Mouse (Mus musculus): ENCODE measurements around the gene Bsx.

DNA sequence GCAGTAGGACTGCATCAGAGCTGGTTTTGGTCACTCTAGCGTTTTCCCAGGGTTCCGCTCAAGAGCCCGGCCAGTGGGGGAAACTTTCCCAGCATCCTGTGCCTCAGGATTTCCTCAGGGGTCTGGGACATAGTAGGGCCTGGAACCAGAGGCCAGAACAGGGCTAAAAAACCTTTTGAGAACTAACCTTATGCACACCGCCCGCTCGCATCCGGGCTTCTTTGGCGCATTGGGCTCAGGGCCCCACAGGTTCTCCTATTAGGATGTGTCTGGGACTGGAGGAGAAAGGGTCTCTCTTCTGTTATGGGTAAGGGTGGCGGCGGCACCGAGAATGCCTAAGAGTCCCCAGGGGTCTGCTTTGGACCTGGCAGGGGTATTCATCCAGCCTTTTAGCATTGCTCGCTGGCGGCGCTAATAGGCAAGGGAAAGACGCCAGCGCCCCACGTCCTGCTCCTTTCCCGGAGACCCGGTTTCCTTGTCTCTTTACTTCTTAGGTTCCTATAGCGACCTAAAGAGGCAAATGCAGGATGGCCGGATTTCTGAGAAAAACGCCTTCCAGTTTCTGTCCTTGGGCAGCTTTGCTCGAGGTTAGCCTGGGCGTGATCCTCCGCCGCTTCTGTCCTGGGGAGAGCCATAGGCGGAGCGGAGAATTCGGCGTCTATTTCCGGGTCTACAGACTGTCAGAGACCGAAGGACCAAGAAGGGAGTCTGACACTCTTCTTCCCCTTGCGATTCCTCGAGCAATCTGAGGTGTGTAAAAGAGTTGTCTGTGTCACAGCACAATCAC lies 2.4 kb upstream of the Bsx start:
- TF ChIP-seq GATA1 (IDR thresholded peaks at IDR 0.05; ENCODE audit: borderline replicate concordance, low read length) (no peak), FLI1 (IDR thresholded peaks at IDR 0.05; ENCODE audit: low read length) (no peak)
